Mouse (Mus musculus): ENCODE results near the gene Nhej1. TPM values are rescaled to one million over a fixed set of nuclear protein-coding genes. Genes with fewer than 3 reads are reported as not detected.
A peak's percentile ranks its signal among the peaks of the same experiment; 100 is the strongest.

Nhej1 gene
- total RNA-seq, 2 experiments from 2014 or later, result 2.2 to 2.7 TPM

GRCm38 (mm10) chr1:74977001-74977400 is 148.0 kb downstream of the Nhej1 start:
- DNase-seq (ENCODE audit: low spot score in 2 of 2), result no peak

GRCm38 (mm10) chr1:74975936-74976335 is 149.1 kb downstream of the Nhej1 start:
- no peak for DNase-seq (ENCODE audit: low spot score in 2 of 2)

- no peak for DNase-seq (ENCODE audit: low spot score in 2 of 2)
Observed at GRCm38 (mm10) chr1:74973590-74973989, 151.4 kb downstream of the Nhej1 start.

- no peak for DNase-seq (ENCODE audit: low spot score in 2 of 2)
Observed at GRCm38 (mm10) chr1:74971353-74972050, 153.5 kb downstream of the Nhej1 start.

GRCm38 (mm10) chr1:74967962-74968580 is 156.9 kb downstream of the Nhej1 start:
- DNase-seq (ENCODE audit: low spot score in 2 of 2), result no peak

GRCm38 (mm10) chr1:74964494-74965215 is 160.3 kb downstream of the Nhej1 start:
- DNase-seq (ENCODE audit: low spot score in 2 of 2), result peak; percentile 54 to 64

- no peak for DNase-seq (ENCODE audit: low spot score in 2 of 2)
Observed at GRCm38 (mm10) chr1:74962853-74963227, 162.2 kb downstream of the Nhej1 start.

- DNase-seq (ENCODE audit: low spot score in 2 of 2), result no peak
Observed at GRCm38 (mm10) chr1:74962126-74962852, 162.7 kb downstream of the Nhej1 start.

GRCm38 (mm10) chr1:74961722-74962121 is 163.3 kb downstream of the Nhej1 start:
- DNase-seq (ENCODE audit: low spot score in 2 of 2), result no peak

- no peak for DNase-seq (ENCODE audit: low spot score in 2 of 2)
Observed at GRCm38 (mm10) chr1:74960059-74960458, 164.9 kb downstream of the Nhej1 start.

- no peak for DNase-seq (ENCODE audit: low spot score in 2 of 2)
Observed at GRCm38 (mm10) chr1:74951556-74952210, 173.3 kb downstream of the Nhej1 start, which contains the start of gene Ihh. Gene Ihh (minus strand): TSS chr1:74951672.

- DNase-seq (ENCODE audit: low spot score in 2 of 2), result no peak
Observed at GRCm38 (mm10) chr1:74950576-74951490, 174.2 kb downstream of the Nhej1 start.

GRCm38 (mm10) chr1:74950066-74950465 is 174.9 kb downstream of the Nhej1 start:
- no peak for DNase-seq (ENCODE audit: low spot score in 2 of 2)

GRCm38 (mm10) chr1:74949666-74950050 is 175.3 kb downstream of the Nhej1 start:
- no peak for DNase-seq (ENCODE audit: low spot score in 2 of 2)

GRCm38 (mm10) chr1:74948784-74949665 is 176.0 kb downstream of the Nhej1 start:
- DNase-seq (ENCODE audit: low spot score in 2 of 2), result peak; percentile 46 to 53

- no peak for DNase-seq (ENCODE audit: low spot score in 2 of 2)
Observed at GRCm38 (mm10) chr1:74947986-74948670, 176.9 kb downstream of the Nhej1 start.

- DNase-seq (ENCODE audit: low spot score in 2 of 2), result no peak
Observed at GRCm38 (mm10) chr1:74941651-74942360, 183.2 kb downstream of the Nhej1 start.

GRCm38 (mm10) chr1:74939762-74940161 is 185.2 kb downstream of the Nhej1 start:
- DNase-seq (ENCODE audit: low spot score in 2 of 2), result no peak
